Mouse (Mus musculus): ENCODE measurements around the gene Foxl1. TPM values are rescaled to one million over a fixed set of nuclear protein-coding genes. Genes with fewer than 3 reads are reported as not detected.

Gene Foxl1
- polyA plus RNA-seq, 1 experiment, result 0.55 TPM

DNA sequence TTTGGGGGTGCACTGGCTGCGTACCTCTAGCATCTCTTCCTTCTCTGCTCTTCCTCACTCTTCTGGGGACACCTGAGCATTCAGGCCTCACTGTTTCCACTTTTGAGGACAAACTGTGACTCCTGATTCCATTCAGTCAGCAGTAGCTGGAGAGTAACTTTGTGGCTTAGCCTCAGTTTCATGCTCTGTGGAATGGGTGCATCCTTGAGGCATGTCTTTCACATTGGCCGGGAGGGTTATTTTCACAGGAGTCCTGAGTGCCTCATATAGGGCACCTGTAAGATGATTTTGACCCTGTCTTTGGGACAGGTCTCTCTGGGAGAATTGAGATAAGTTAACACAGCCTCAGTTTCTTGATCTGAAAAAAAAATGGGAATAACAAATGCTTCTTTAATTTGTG, 4.6 kb upstream of the Foxl1 start:
- no peaks in the 10 kb centered on the region for H3K4me1 ChIP-seq (ENCODE audit: control insufficient read depth, insufficient read depth, low read length)
- 87% methylated on average over 2 of the region's 2 CpGs for WGBS
- no peak overlapping the region for H3K27ac ChIP-seq (ENCODE audit: control insufficient read depth, insufficient read depth, low read depth, low read length, poor library complexity)
- H3K4me3 ChIP-seq (replicated peaks; ENCODE audit: control insufficient read depth, low read depth, low read length), result no peak overlapping the region
- no peak for TF ChIP-seq CTCF (IDR thresholded peaks at IDR 0.05; ENCODE audit: control insufficient read depth, insufficient read depth, low read length)
- no peak for TF ChIP-seq POLR2A (IDR thresholded peaks at IDR 0.05; ENCODE audit: borderline replicate concordance, control insufficient read depth, low read depth, low read length)

DNA sequence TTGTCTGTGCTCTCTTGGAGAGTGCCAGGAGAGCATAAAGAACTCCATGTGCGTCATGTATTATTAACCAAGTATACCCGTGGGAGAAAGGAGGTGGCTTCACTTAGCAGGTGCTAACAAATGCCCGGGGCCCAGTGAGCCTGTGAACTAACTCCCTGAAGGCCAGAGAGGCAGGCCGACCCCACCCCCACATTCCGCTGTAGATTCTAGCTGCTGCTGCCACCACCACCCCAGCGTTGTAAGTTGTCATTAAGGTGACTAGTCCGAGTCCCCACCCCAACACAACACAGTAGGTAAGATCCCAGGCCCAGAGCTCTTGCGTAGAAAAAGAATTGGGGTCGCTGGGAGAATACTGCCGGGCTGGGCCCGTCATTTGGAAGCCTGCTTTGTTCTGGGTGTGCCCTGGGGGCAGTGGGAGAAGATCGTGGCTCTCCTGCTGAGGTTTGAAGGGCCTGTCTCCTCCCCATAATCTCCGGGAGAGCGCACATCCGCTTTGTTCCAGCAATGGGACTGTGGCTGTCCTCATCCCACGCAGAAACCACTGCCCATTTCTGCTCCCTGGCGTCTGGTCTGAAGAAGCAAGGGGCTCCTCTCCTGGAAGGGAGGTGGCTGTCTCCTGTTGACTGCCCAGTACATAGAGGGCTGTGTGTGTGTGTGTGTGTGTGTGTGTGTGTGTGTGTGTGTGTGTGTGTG, 3.0 kb upstream of the Foxl1 start:
- TF ChIP-seq POLR2A (IDR thresholded peaks at IDR 0.05; ENCODE audit: borderline replicate concordance, control insufficient read depth, low read depth, low read length), result no peak
- TF ChIP-seq CTCF (IDR thresholded peaks at IDR 0.05; ENCODE audit: control insufficient read depth, insufficient read depth, low read length), result no peak
- H3K4me3 ChIP-seq (replicated peaks; ENCODE audit: control insufficient read depth, low read depth, low read length), result no peak overlapping the region
- WGBS, result 15% methylated on average over 17 of the region's 17 CpGs
- H3K4me1 ChIP-seq (ENCODE audit: control insufficient read depth, insufficient read depth, low read length), result no peaks in the 10 kb centered on the region
- H3K27ac ChIP-seq (ENCODE audit: control insufficient read depth, insufficient read depth, low read depth, low read length, poor library complexity), result no peak overlapping the region

DNA sequence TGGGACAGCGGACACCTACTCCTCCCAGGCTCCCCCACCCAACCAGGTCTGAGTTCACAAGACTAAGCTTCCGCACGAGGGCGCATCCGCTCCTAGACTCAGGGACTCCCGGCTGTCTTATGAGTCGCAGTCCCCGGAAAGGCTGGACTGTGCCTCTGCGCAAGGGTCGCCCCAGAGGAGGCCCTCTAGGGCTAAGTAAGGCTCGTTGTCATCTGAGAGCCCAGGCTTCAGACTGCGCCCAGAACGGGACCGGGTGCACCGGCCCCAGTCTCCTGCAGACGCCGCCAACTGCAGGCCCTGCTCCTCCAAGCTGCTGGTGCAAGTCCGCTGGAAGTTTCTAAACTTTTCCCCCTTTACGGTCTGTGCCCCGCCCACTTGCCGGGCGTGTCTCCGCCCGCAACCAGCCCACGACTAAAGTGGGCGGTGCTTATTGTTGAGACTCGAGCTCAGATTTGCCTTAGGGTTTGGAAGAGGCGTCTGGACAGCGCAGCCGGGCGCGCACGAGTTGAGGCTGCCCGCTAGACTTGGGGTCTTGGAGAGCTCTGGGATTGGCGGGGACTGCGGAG, 2.3 kb upstream of the Foxl1 start:
- WGBS, result 4% methylated on average over 35 of the region's 36 CpGs
- TF ChIP-seq POLR2A (IDR thresholded peaks at IDR 0.05; ENCODE audit: borderline replicate concordance, control insufficient read depth, low read depth, low read length) (no peak), CTCF (IDR thresholded peaks at IDR 0.05; ENCODE audit: control insufficient read depth, insufficient read depth, low read length) (no peak)
- H3K4me3 ChIP-seq (replicated peaks; ENCODE audit: control insufficient read depth, low read depth, low read length), result no peak overlapping the region
- H3K4me1 ChIP-seq (ENCODE audit: control insufficient read depth, insufficient read depth, low read length), result no peaks in the 10 kb centered on the region
- peak overlapping the region; percentile 44; the same call in 1 of the 2 replicates for H3K27ac ChIP-seq (ENCODE audit: control insufficient read depth, insufficient read depth, low read depth, low read length, poor library complexity)

DNA sequence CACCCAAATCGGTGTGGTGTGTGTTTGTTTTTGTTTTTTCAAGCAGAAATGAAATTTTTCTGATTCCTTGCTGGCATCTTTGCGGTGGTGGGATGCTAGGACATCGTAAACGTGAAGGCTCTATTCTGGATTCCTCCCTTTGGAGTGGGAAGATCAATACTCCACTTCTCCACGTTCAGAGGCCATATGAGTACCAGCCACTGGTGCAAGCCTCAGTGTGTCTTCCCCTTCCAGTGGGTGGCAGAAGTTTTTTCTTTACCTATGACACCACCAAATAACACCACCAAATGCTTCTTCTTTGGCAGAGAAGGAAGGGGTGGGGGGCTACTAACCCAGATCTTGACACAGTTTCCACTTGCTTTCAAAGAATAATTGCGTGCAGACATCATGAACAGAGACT, 1.5 kb upstream of the Foxl1 start:
- H3K4me1 ChIP-seq (ENCODE audit: control insufficient read depth, insufficient read depth, low read length), result no peaks in the 10 kb centered on the region
- no peak overlapping the region for H3K4me3 ChIP-seq (replicated peaks; ENCODE audit: control insufficient read depth, low read depth, low read length)
- H3K27ac ChIP-seq (ENCODE audit: control insufficient read depth, insufficient read depth, low read depth, low read length, poor library complexity), result no peak overlapping the region
- TF ChIP-seq POLR2A (IDR thresholded peaks at IDR 0.05; ENCODE audit: borderline replicate concordance, control insufficient read depth, low read depth, low read length) (no peak), CTCF (IDR thresholded peaks at IDR 0.05; ENCODE audit: control insufficient read depth, insufficient read depth, low read length) (no peak)
- 19% methylated on average over 6 of the region's 6 CpGs for WGBS

DNA sequence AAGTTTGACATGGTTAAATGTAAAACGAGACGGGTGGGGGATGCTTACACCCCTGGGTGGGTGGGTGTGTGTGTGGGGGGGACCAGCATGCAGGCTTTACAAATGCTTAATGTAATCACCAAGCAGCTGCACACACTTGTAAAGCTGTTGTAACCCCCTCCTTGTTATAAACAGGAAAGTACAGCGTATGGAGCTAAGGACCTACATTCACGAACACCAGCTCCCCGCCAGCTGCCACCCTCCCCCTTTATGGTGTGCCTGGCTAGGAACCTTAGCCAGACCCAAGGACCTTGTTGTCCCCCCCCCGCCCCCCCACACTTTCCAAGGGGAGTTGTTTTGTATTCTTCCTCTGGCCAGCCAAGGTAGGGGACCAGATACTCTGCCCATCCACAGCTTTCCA, 1.0 kb upstream of the Foxl1 start:
- no peak for TF ChIP-seq POLR2A (IDR thresholded peaks at IDR 0.05; ENCODE audit: borderline replicate concordance, control insufficient read depth, low read depth, low read length)
- 27% methylated on average over 6 of the region's 6 CpGs for WGBS
- H3K27ac ChIP-seq (ENCODE audit: control insufficient read depth, insufficient read depth, low read depth, low read length, poor library complexity), result no peak overlapping the region
- H3K4me1 ChIP-seq (ENCODE audit: control insufficient read depth, insufficient read depth, low read length), result no peaks in the 10 kb centered on the region
- no peak overlapping the region for H3K4me3 ChIP-seq (replicated peaks; ENCODE audit: control insufficient read depth, low read depth, low read length)

DNA sequence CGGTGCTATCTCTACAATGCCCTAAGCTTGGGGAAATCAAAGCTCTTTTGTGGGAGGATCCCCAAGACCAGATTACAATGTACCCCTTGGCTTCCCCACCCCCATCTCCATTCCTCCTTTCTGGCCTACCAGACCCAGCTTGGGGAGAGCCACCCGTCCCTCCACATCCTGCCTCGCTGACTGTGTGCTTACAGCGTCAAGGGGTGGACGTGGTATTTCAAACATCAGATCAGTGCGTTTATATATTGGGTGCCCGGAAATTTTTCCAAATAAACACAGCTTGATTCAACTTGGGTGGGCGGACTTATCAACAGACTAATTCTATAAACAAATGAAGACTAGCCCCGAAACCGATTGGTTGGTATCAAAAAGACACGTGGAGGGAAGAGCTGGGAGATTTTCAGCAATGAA, 444 bp upstream of the Foxl1 start:
- Histone ChIP-seq H3K4me3 (replicated peaks; ENCODE audit: control insufficient read depth, low read depth, low read length) (no peak overlapping the region), H3K27ac (ENCODE audit: control insufficient read depth, insufficient read depth, low read depth, low read length, poor library complexity) (no peak overlapping the region), H3K4me1 (ENCODE audit: control insufficient read depth, insufficient read depth, low read length) (no peaks in the 10 kb centered on the region)
- 16% methylated on average over 11 of the region's 11 CpGs for WGBS
- TF ChIP-seq CTCF (IDR thresholded peaks at IDR 0.05; ENCODE audit: control insufficient read depth, insufficient read depth, low read length) (no peak), POLR2A (IDR thresholded peaks at IDR 0.05; ENCODE audit: borderline replicate concordance, control insufficient read depth, low read depth, low read length) (no peak)

DNA sequence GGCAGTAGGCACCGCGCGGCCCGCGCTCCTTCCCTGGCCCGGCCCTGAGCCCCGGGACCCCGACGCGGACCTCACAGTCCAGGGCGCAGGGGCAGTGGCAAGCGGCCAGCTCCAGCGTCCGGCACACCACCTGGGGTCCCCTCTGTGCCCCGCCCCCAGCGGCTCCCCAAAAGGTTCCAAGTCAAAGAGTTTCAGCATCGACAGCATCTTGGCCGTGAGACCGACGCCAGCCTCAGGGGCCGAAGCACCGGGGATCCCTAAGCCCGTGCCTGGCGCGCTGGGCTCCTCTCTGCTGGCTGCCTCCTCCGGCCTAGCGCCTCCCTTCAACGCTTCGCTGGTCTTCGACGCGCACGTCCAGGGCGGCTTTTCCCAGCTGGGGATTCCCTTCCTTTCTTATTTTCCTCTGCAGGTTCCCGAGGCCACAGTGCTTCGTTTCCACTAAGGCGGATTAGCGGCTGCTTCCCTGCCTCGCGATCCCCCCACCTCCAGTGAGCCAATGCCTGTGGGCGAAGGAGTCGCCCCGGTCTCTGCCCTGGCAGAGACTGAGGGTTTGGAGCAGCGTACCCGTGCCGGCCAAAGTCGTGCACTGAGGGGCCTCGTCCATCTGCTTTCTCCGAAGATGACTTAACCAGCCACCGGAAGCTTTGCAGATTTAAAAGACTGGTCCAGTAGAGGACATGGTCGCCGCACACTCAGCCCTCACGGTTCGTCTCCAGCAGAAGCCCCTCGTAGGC, 958 bp downstream of the Foxl1 start:
- H3K27ac ChIP-seq (ENCODE audit: control insufficient read depth, insufficient read depth, low read depth, low read length, poor library complexity), result no peak overlapping the region; the same call in 1 of the 2 replicates
- no peak for TF ChIP-seq CTCF (IDR thresholded peaks at IDR 0.05; ENCODE audit: control insufficient read depth, insufficient read depth, low read length)
- no peak for TF ChIP-seq POLR2A (IDR thresholded peaks at IDR 0.05; ENCODE audit: borderline replicate concordance, control insufficient read depth, low read depth, low read length)
- no peak overlapping the region for H3K4me3 ChIP-seq (replicated peaks; ENCODE audit: control insufficient read depth, low read depth, low read length)
- WGBS, result 8% methylated on average over 55 of the region's 55 CpGs
- H3K4me1 ChIP-seq (ENCODE audit: control insufficient read depth, insufficient read depth, low read length), result no peaks in the 10 kb centered on the region

DNA sequence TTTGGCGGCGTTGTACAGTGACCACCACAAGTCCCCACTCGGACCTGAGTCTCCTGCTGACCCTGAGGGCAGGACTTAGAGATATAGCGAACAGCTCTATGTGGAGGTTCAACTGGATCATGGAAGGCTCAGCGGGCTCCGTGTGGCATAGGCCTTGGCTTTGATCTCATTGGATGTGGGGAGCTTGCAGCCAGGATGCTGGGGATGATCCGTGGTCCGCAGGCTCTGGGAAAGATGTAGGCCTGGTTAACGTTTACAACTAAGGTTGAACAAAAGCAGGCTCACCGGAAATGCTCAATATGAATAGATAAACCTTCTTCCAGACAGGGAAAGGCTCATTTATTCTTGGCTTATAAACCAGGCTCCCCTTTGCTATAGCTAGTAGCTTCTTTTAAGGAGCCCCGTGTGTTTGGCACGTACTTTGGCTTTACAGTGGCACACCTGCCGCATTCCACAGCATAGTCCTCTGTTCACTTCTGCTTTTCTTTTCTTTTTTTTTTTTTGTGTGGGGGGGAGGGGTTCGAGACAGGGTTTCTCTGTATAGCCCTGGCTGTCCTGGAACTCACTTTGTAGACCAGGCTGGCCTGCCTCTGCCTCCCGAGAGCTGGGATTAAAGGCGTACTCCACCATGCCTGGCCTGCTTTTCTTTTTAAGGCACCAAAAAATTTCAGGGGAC, 1.7 kb downstream of the Foxl1 start:
- no peak for TF ChIP-seq POLR2A (IDR thresholded peaks at IDR 0.05; ENCODE audit: borderline replicate concordance, control insufficient read depth, low read depth, low read length)
- TF ChIP-seq CTCF (IDR thresholded peaks at IDR 0.05; ENCODE audit: control insufficient read depth, insufficient read depth, low read length), result no peak
- Histone ChIP-seq H3K27ac (ENCODE audit: control insufficient read depth, insufficient read depth, low read depth, low read length, poor library complexity) (no peak overlapping the region), H3K4me3 (replicated peaks; ENCODE audit: control insufficient read depth, low read depth, low read length) (no peak overlapping the region), H3K4me1 (ENCODE audit: control insufficient read depth, insufficient read depth, low read length) (no peaks in the 10 kb centered on the region)
- WGBS, result 26% methylated on average over 16 of the region's 16 CpGs
